8 mouse cellular contexts compared by ENCODE assay signal in genomic region chr2:153712646-153713091, GRCm38 (mm10). TPM values are rescaled to one million over a fixed set of nuclear protein-coding genes. Genes with fewer than 3 reads are reported as not detected.
DNase-seq lines count a peak whose midpoint lies in the region; ATAC-seq and TF ChIP-seq lines count a peak whose summit lies in the region.

No protein-coding gene starts in this region.

- H3K36me3 ChIP-seq in heart, embryonic 11.5 days (ENCODE audit: control insufficient read depth, insufficient read depth, low read length), result no peaks in the 10 kb centered on the region
- H3K36me3 ChIP-seq in heart, adult 2 months (ENCODE audit: control insufficient read depth, insufficient read depth, low read length), result no peaks in the 10 kb centered on the region
- H3K36me3 ChIP-seq in embryonic facial prominence, embryonic 11.5 days (replicated peaks; ENCODE audit: control insufficient read depth, insufficient read depth, low read depth, low read length), result no peaks in the 10 kb centered on the region

- no peak for ATAC-seq in heart, embryonic 11.5 days (replicated peaks; ENCODE audit: insufficient number of reproducible peaks, low FRiP score, low TSS enrichment)
- peak; percentile 65; the same call in 1 of the 2 replicates for ATAC-seq in embryonic facial prominence, embryonic 11.5 days (replicated peaks; ENCODE audit: insufficient number of reproducible peaks, low FRiP score, low TSS enrichment, low read depth)

- H3K27me3 ChIP-seq in heart, embryonic 11.5 days (ENCODE audit: control insufficient read depth, insufficient read depth, low read length), result no peaks in the 10 kb centered on the region
- no peaks in the 10 kb centered on the region for H3K27me3 ChIP-seq in heart, adult 2 months (ENCODE audit: control insufficient read depth, insufficient read depth, low read length)
- no peaks in the 10 kb centered on the region for H3K27me3 ChIP-seq in embryonic facial prominence, embryonic 11.5 days (ENCODE audit: control insufficient read depth, insufficient read depth, low read length)

- no peak for TF ChIP-seq POLR2A in heart, adult 2 months (IDR thresholded peaks at IDR 0.05; ENCODE audit: insufficient read depth, low read depth, low read length)
- TF ChIP-seq POLR2A in lung, adult 2 months (IDR thresholded peaks at IDR 0.05; ENCODE audit: borderline replicate concordance, extremely low read depth, low read depth, low read length), result no peak

- no peak for TF ChIP-seq EP300 in heart, adult 2 months (IDR thresholded peaks at IDR 0.05; ENCODE audit: insufficient read depth, low read depth, low read length)

- H3K79me2 ChIP-seq in heart, adult 2 months (replicated peaks; ENCODE audit: control insufficient read depth, insufficient read depth, low read length), result no peaks in the 10 kb centered on the region

- no peaks in the 10 kb centered on the region for H3K9me3 ChIP-seq in heart, embryonic 11.5 days (replicated peaks; ENCODE audit: control insufficient read depth, low read length)
- no peaks in the 10 kb centered on the region for H3K9me3 ChIP-seq in embryonic facial prominence, embryonic 11.5 days (replicated peaks; ENCODE audit: control insufficient read depth, low read length)

- 36% methylated on average over 3 of the region's 3 CpGs for WGBS in heart, embryonic 11.5 days (ENCODE audit: insufficient replicate concordance)
- 60% methylated on average over 3 of the region's 3 CpGs for WGBS in heart, adult 2 months
- 27% methylated on average over 3 of the region's 3 CpGs for WGBS in embryonic facial prominence, embryonic 11.5 days
- WGBS in lung, adult 2 months, result 47% methylated on average over 3 of the region's 3 CpGs

- no peak for TF ChIP-seq CTCF in heart, adult 2 months (IDR thresholded peaks at IDR 0.05)
- TF ChIP-seq CTCF in layer of hippocampus, adult 2 months (conservative IDR thresholded peaks at IDR 0.05), result no peak
- no peak for TF ChIP-seq CTCF in lung, adult 2 months (IDR thresholded peaks at IDR 0.05; ENCODE audit: insufficient read depth, low read length)

- H3K4me3 ChIP-seq in heart, embryonic 11.5 days (ENCODE audit: low read depth, low read length), result no peak overlapping the region
- no peak overlapping the region for H3K4me3 ChIP-seq in heart, adult 2 months
- H3K4me3 ChIP-seq in embryonic facial prominence, embryonic 11.5 days (ENCODE audit: low read depth, low read length), result no peak overlapping the region
- no peak overlapping the region for H3K4me3 ChIP-seq in layer of hippocampus, adult 2 months
- H3K4me3 ChIP-seq in lung, adult 2 months (replicated peaks; ENCODE audit: extremely low read depth, low read depth, low read length), result no peak overlapping the region

- no peak overlapping the region for H3K4me2 ChIP-seq in heart, embryonic 11.5 days
- no peak overlapping the region for H3K4me2 ChIP-seq in embryonic facial prominence, embryonic 11.5 days (ENCODE audit: low read depth, low read length)

- intact Hi-C loops in heart, adult 2 months (cut with DNase I), result loop anchor here (5.0 kb wide), 1 partner anchor 85 kb away; no protein-coding TSS in a partner anchor
- intact Hi-C loops in gastrocnemius, postnatal 14 days (cut with DNase I; ENCODE audit: low total_unique reads), result loop anchor here (5.0 kb wide), 1 partner anchor 140 kb away; no protein-coding TSS in a partner anchor

- peaks cover 17% of the 10 kb centered on the region for H3K4me1 ChIP-seq in heart, embryonic 11.5 days (ENCODE audit: control insufficient read depth, insufficient read depth, low read length)
- H3K4me1 ChIP-seq in heart, adult 2 months (ENCODE audit: control insufficient read depth, insufficient read depth, low read length), result no peaks in the 10 kb centered on the region; the same call in 1 of the 2 replicates
- no peaks in the 10 kb centered on the region for H3K4me1 ChIP-seq in embryonic facial prominence, embryonic 11.5 days (ENCODE audit: control insufficient read depth, insufficient read depth, low read length)
- H3K4me1 ChIP-seq in lung, adult 2 months (ENCODE audit: control insufficient read depth, insufficient read depth, low read length), result no peaks in the 10 kb centered on the region

- no peak overlapping the region; the same call in 1 of the 2 replicates for H3K9ac ChIP-seq in heart, embryonic 11.5 days (ENCODE audit: low read depth, low read length)
- H3K9ac ChIP-seq in heart, adult 2 months (ENCODE audit: low read depth, low read length), result no peak overlapping the region
- no peak overlapping the region for H3K9ac ChIP-seq in embryonic facial prominence, embryonic 11.5 days (replicated peaks; ENCODE audit: low read length)

- H3K27ac ChIP-seq in heart, embryonic 11.5 days (ENCODE audit: low read depth, low read length), result peak overlapping the region; percentile 54
- no peak overlapping the region for H3K27ac ChIP-seq in heart, adult 2 months
- H3K27ac ChIP-seq in embryonic facial prominence, embryonic 11.5 days (replicated peaks; ENCODE audit: low read depth, low read length), result no peak overlapping the region
- peak overlapping the region; percentile 69 for H3K27ac ChIP-seq in layer of hippocampus, adult 2 months

- no peak for DNase-seq in heart, adult 2 months
- peak; percentile 3 for DNase-seq in embryonic facial prominence, embryonic 11.5 days (ENCODE audit: low spot score)
- DNase-seq in layer of hippocampus, adult 2 months (ENCODE audit: low spot score in 2 of 2), result peak in 1 of 2 experiments; percentile 39
- peak; percentile 25 for DNase-seq in lung, adult 2 months
- DNase-seq in right cerebral cortex, postnatal 10 days (ENCODE audit: low spot score in 2 of 2), result peak; percentile 60 to 68
- DNase-seq in gastrocnemius, postnatal 14 days, result no peak
- no peak for DNase-seq in thymus, postnatal 14 days

RNA-seq across cellular contexts. Expression of gene Dnmt3c, which starts 16.2 kb away (rescaled TPM):
- polyA plus RNA-seq in heart, embryonic 11.5 days (2014; fragmentation: Nextera tagmentation; extraction: Ambion mirVana), result not detected in 2 replicates
- not detected for total RNA-seq in heart, adult 2 months (2021)
- not detected in 2 replicates for polyA plus RNA-seq in heart, adult 2 months (2012; rRNA removed)
- polyA plus RNA-seq in embryonic facial prominence, embryonic 11.5 days (2014; fragmentation: Nextera tagmentation; extraction: Ambion mirVana), result not detected in 2 replicates
- under 1 TPM in 1 of 2 experiments, not detected in 1; 0.17 TPM for total RNA-seq in layer of hippocampus, adult 2 months (2021)
- 0.09 and 0.12 TPM in 2 replicates for polyA plus RNA-seq in lung, adult 2 months (2012; rRNA removed)
- not detected for total RNA-seq in gastrocnemius, postnatal 14 days (2021)

RNA-seq across cellular contexts. Expression of gene Mapre1, which starts 28.4 kb away (rescaled TPM):
- 271 and 300 TPM in 2 replicates for polyA plus RNA-seq in heart, embryonic 11.5 days (2014; fragmentation: Nextera tagmentation; extraction: Ambion mirVana)
- 10 to 100 TPM; 49.6 to 50.4 TPM for total RNA-seq in heart, adult 2 months (2021)
- 7.0 and 14.7 TPM in 2 replicates for polyA plus RNA-seq in heart, adult 2 months (2012; rRNA removed)
- polyA plus RNA-seq in embryonic facial prominence, embryonic 11.5 days (2014; fragmentation: Nextera tagmentation; extraction: Ambion mirVana), result 340 and 368 TPM in 2 replicates
- total RNA-seq in layer of hippocampus, adult 2 months (2021), result 10 to 100 TPM; 72.4 to 75.8 TPM
- polyA plus RNA-seq in lung, adult 2 months (2012; rRNA removed), result 7.4 and 11.5 TPM in 2 replicates
- 10 to 100 TPM; 53.2 to 63.9 TPM for total RNA-seq in gastrocnemius, postnatal 14 days (2021)

Comparison
In these comparisons a context has a peak if more than half of its experiments do, and no peak if none do; other contexts are left out.
1. H3K27ac ChIP-seq: peak in heart, embryonic 11.5 days (single experiment) and layer of hippocampus, adult 2 months (single experiment); none in heart, adult 2 months (single experiment) and embryonic facial prominence, embryonic 11.5 days (single experiment).
2. RNA of gene Mapre1, which starts 28.4 kb away (polyA plus RNA-seq): 340 to 368 TPM in embryonic facial prominence, embryonic 11.5 days and 271 to 300 TPM in heart, embryonic 11.5 days; 7.4 to 11.5 TPM in lung, adult 2 months and 7.0 to 14.7 TPM in heart, adult 2 months; every median in the first group is over 10 times any median in the second.
3. DNase-seq: peak in embryonic facial prominence, embryonic 11.5 days (single experiment), lung, adult 2 months (single experiment) and right cerebral cortex, postnatal 10 days (2 of 2); none in heart, adult 2 months (0 of 2), gastrocnemius, postnatal 14 days (single experiment) and thymus, postnatal 14 days (single experiment).